In the genomic region with DNA sequence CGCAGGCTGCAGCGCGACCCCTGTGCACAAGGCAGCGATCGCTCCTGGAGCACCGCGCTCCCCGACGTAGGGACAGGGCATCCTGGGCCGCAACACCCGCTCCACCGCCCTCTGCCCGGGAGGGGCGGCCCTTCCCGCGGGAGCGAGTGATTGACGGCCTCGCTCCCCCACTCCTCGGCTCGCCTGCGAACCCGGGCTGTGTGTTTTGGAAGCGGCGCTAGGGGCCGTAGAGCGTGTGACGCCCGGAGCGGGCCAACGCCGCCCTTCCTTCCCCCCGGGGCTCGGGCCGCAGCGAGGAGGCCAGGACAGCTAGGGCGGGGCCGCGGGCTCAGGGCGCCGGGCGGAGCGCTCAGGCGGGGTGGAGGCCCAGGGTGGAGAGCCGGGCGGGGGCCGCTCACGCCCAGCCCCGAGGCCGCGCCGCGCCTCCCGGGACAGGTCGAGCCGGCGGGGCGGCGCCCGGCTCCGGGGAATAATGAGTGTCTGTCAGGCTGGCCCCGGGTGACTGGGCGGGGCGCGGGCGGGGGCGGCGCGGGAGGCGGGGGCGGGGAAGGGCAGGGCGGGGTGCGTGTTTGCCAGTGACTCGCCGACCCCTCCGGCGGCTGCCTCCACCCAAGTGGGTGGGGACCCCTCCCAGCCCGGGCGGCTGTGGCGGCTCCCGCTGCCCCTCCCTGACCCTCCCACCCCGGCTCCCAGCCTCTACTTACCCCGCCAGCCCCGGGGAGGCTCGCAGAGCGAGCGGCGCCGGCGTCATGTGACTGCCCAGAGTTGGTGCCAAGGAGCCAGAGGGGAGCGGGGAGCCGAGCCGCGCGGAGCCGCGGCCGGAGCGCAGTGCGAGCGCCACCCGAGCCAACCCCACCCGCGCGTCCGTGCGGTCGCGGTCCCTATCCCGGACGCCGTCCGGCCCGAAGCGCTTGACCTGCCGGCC, we compare ENCODE assay signal across 8 mouse cellular contexts. TPM values are rescaled to one million over a fixed set of nuclear protein-coding genes. Genes with fewer than 3 reads are reported as not detected.
DNase-seq lines count a peak whose midpoint lies in the region; ATAC-seq lines count a peak whose summit lies in the region.

TSS of gene Klf3 (plus strand) at position 594 of the 925 bp plus-strand sequence.

- ATAC-seq in inflammation-experienced regulatory T-cells, adult 6 months: peak; percentile 67

- peak; percentile 92 to 94 for DNase-seq in adrenal gland, adult 18-20 months (ENCODE audit: low spot score in 2 of 2)
- peak; percentile 92 for DNase-seq in embryo, embryonic 10.5 days (ENCODE audit: low spot score)
- peak; percentile 98 for DNase-seq in gastrocnemius, postnatal 25 days
- DNase-seq in left cerebral cortex, postnatal 25 days (ENCODE audit: low spot score in 2 of 2): peak; percentile 74 to 78
- peak; percentile 93 for DNase-seq in mesoderm, embryonic 11.5 days (ENCODE audit: low read depth, low spot score)
- peak; percentile 62 to 73 for DNase-seq in right cerebral cortex, postnatal 36 days (ENCODE audit: low spot score in 2 of 2)
- DNase-seq in urinary bladder, postnatal 4 days (ENCODE audit: low spot score in 2 of 2): peak; percentile 93 to 95

- intact Hi-C loops in left cerebral cortex, postnatal 25 days (cut with DNase I): loop anchor here (2.0 kb wide), 1 partner anchor 100 kb away; no protein-coding TSS in a partner anchor

RNA-seq across cellular contexts. Expression of gene Klf3, which starts in this region (rescaled TPM):
- 10 to 100 TPM; 48.2 to 57.3 TPM for total RNA-seq in adrenal gland, adult 18-20 months (2021)
- 10 to 100 TPM; 12.6 to 17.5 TPM for total RNA-seq in gastrocnemius, postnatal 25 days (2021)
- 10 to 100 TPM; 46.7 to 93.5 (median 83.6) TPM for polyA plus RNA-seq in inflammation-experienced regulatory T-cells, adult 6 months (2017; shearing (Covaris generic))
- 10 to 100 TPM; 25.2 to 26.3 TPM for total RNA-seq in left cerebral cortex, postnatal 25 days (2021)

Comparison
In these comparisons a context has a peak if more than half of its experiments do, and no peak if none do; other contexts are left out.
1. Peak in every context shown above with its lines: DNase-seq and ATAC-seq.